Mouse (Mus musculus): ENCODE results near the gene 1700023F06Rik.
"Not testable (repeated sequence)": the region's sequence is repeated elsewhere in the genome, so short reads cannot be mapped to it uniquely, and the experiment has no call there.

Gene 1700023F06Rik

GRCm38 (mm10) chr11:103222718-103223117 is 14.4 kb upstream of the 1700023F06Rik start:
- not testable (repeated sequence) for DNase-seq (ENCODE audit: low spot score in 2 of 2)

- no peak for DNase-seq (ENCODE audit: low spot score in 2 of 2)
Observed at GRCm38 (mm10) chr11:103221437-103221836, 13.1 kb upstream of the 1700023F06Rik start.

- no peak for DNase-seq (ENCODE audit: low spot score in 2 of 2)
Observed at GRCm38 (mm10) chr11:103219995-103220394, 11.6 kb upstream of the 1700023F06Rik start.

GRCm38 (mm10) chr11:103219259-103219658 is 10.9 kb upstream of the 1700023F06Rik start:
- DNase-seq (ENCODE audit: low spot score in 2 of 2) = no peak

GRCm38 (mm10) chr11:103218517-103218901 is 10.2 kb upstream of the 1700023F06Rik start:
- no peak for DNase-seq (ENCODE audit: low spot score in 2 of 2)

- DNase-seq (ENCODE audit: low spot score in 2 of 2) = peak; percentile 45 to 55
Observed at GRCm38 (mm10) chr11:103217790-103218516, 9.6 kb upstream of the 1700023F06Rik start, which contains the start of gene Spata32. TSS of gene Spata32 (minus strand) at chr11:103218432.

- no peak for DNase-seq (ENCODE audit: low spot score in 2 of 2)
Observed at GRCm38 (mm10) chr11:103215355-103215754, 7.0 kb upstream of the 1700023F06Rik start.

GRCm38 (mm10) chr11:103213712-103214111 is 5.4 kb upstream of the 1700023F06Rik start:
- DNase-seq (ENCODE audit: low spot score in 2 of 2) = no peak

GRCm38 (mm10) chr11:103210291-103210690 is 1.9 kb upstream of the 1700023F06Rik start:
- DNase-seq (ENCODE audit: low spot score in 2 of 2) = no peak

- DNase-seq (ENCODE audit: low spot score in 2 of 2) = no peak
Observed at GRCm38 (mm10) chr11:103206203-103206602, 2.2 kb downstream of the 1700023F06Rik start.

- DNase-seq (ENCODE audit: low spot score in 2 of 2) = no peak
Observed at GRCm38 (mm10) chr11:103202376-103202775, 6.0 kb downstream of the 1700023F06Rik start.

GRCm38 (mm10) chr11:103201664-103202063 is 6.7 kb downstream of the 1700023F06Rik start:
- no peak for DNase-seq (ENCODE audit: low spot score in 2 of 2)

GRCm38 (mm10) chr11:103198911-103199803 is 9.2 kb downstream of the 1700023F06Rik start:
- DNase-seq (ENCODE audit: low spot score in 2 of 2) = peak in 1 of 2 experiments; percentile 35

GRCm38 (mm10) chr11:103198339-103198738 is 10.0 kb downstream of the 1700023F06Rik start:
- no peak for DNase-seq (ENCODE audit: low spot score in 2 of 2)

- no peak for DNase-seq (ENCODE audit: low spot score in 2 of 2)
Observed at GRCm38 (mm10) chr11:103197340-103197739, 11.0 kb downstream of the 1700023F06Rik start.

GRCm38 (mm10) chr11:103195656-103196055 is 12.7 kb downstream of the 1700023F06Rik start:
- no peak for DNase-seq (ENCODE audit: low spot score in 2 of 2)

GRCm38 (mm10) chr11:103195236-103195635 is 13.1 kb downstream of the 1700023F06Rik start:
- no peak for DNase-seq (ENCODE audit: low spot score in 2 of 2)

- DNase-seq (ENCODE audit: low spot score in 2 of 2) = no peak
Observed at GRCm38 (mm10) chr11:103193825-103194168, 14.6 kb downstream of the 1700023F06Rik start.

GRCm38 (mm10) chr11:103192956-103193824 is 15.2 kb downstream of the 1700023F06Rik start:
- no peak for DNase-seq (ENCODE audit: low spot score in 2 of 2)

GRCm38 (mm10) chr11:103192230-103192955 is 16.0 kb downstream of the 1700023F06Rik start:
- no peak for DNase-seq (ENCODE audit: low spot score in 2 of 2)

GRCm38 (mm10) chr11:103184891-103185290 is 23.5 kb downstream of the 1700023F06Rik start:
- no peak for DNase-seq (ENCODE audit: low spot score in 2 of 2)

All from urinary bladder, adult 18-20 months (tissue).